Mouse (Mus musculus) hindbrain, embryonic 14.5 days (tissue): ENCODE measurements around the gene Olfr983. TPM values are rescaled to one million over a fixed set of nuclear protein-coding genes. Genes with fewer than 3 reads are reported as not detected.

Source experiments
- ATAC-seq: fragments of 200-750 bp; cut with Nextera tagmentation; 2 replicates; pipeline ENCODE4 v1.8.0; 2017; ENCODE audit warnings: moderate number of reproducible peaks, mild to moderate bottlenecking, moderate TSS enrichment, moderate library complexity; ENCODE audit not compliant: low FRiP score
- DNase-seq: peaks from one replicate; pipeline ENCODE4 v3.0.0-alpha.2; 2015; ENCODE audit warnings: low spot score
- H3K27ac ChIP-seq: fragments of 300-500 bp; sonication (generic); 2 replicates; pipeline ENCODE4 v1.5.1; 2014; ENCODE audit warnings: mild to moderate bottlenecking, moderate library complexity
- H3K27me3 ChIP-seq: fragments of 300-500 bp; sonication (generic); 2 replicates; pipeline ENCODE4 v1.6.1; 2014; ENCODE audit warnings: mild to moderate bottlenecking, low read length, mixed read lengths; ENCODE audit not compliant: control insufficient read depth, insufficient read depth
- H3K36me3 ChIP-seq: fragments of 300-500 bp; sonication (generic); replicated peaks from 2 replicates; pipeline ENCODE4 v1.6.1; 2014; ENCODE audit not compliant: control insufficient read depth, insufficient read depth
- H3K4me1 ChIP-seq: fragments of 300-500 bp; sonication (generic); replicated peaks from 2 replicates; pipeline ENCODE4 v1.6.1; 2014; ENCODE audit warnings: antibody characterized with exemption, low read length, mixed read lengths; ENCODE audit not compliant: control insufficient read depth, insufficient read depth
- H3K4me2 ChIP-seq: fragments of 300-500 bp; sonication (generic); replicated peaks from 2 replicates; pipeline ENCODE4 v1.6.1; 2014; ENCODE audit warnings: mild to moderate bottlenecking, moderate library complexity
- H3K4me3 ChIP-seq: fragments of 300-500 bp; sonication (generic); replicated peaks from 2 replicates; pipeline ENCODE4 v1.5.1; 2014; ENCODE audit warnings: mild to moderate bottlenecking, low read length
- H3K9ac ChIP-seq: fragments of 300-500 bp; sonication (generic); 2 replicates; pipeline ENCODE4 v1.6.1; 2014
- H3K9me3 ChIP-seq: fragments of 300-500 bp; sonication (generic); 2 replicates; pipeline ENCODE4 v1.6.1; 2016; ENCODE audit warnings: low read length; ENCODE audit not compliant: control insufficient read depth
- WGBS: fragments of 180-500 bp; shearing (Covaris S2); extraction: QIAGEN DNeasy Blood & Tissue Kit; methylation state at CpG from one replicate; pipeline ENCODE4 v1.1.7; 2014; 5-methylcytosine and 5-hydroxymethylcytosine counted together
- polyA plus RNA-seq: library from polyadenylated mRNA; unstranded; fragments of >200 nt; fragmentation: Nextera tagmentation; extraction: Ambion mirVana; gene quantifications from 2 replicates; pipeline ENCODE4 v1.2.1, GENCODE M21; 2014

Olfr983 gene
- polyA plus RNA-seq, 1 experiment from 2014 or later = not detected

GRCm38 (mm10) chr9:40094769-40095168, 1.4 kb upstream of the Olfr983 start:
- Histone ChIP-seq H3K27me3 (no peaks in the 10 kb centered on the region), H3K4me2 (no peak overlapping the region), H3K4me1 (no peaks in the 10 kb centered on the region), H3K9me3 (no peaks in the 10 kb centered on the region), H3K4me3 (no peak overlapping the region), H3K9ac (no peak overlapping the region), H3K36me3 (no peaks in the 10 kb centered on the region), H3K27ac (no peak overlapping the region)
- ATAC-seq (no peak), DNase-seq (no peak)
- 60% methylated on average over 3 of the region's 3 CpGs for WGBS

GRCm38 (mm10) chr9:40073529-40073928, 19.9 kb downstream of the Olfr983 start, which contains the start of gene Olfr982:
Olfr982 (plus strand) TSS chr9:40073829.
- Histone ChIP-seq H3K27me3 (no peaks in the 10 kb centered on the region), H3K36me3 (no peaks in the 10 kb centered on the region), H3K4me3 (no peak within 1 kb of the TSS), H3K4me1 (no peaks in the 10 kb centered on the region), H3K27ac (no peak within 1 kb of the TSS), H3K4me2 (no peak within 1 kb of the TSS), H3K9ac (no peak within 1 kb of the TSS), H3K9me3 (no peaks in the 10 kb centered on the region)
- DNase-seq = no peak
- 88% methylated on average over 2 of the region's 2 CpGs for WGBS
- no peak for ATAC-seq

- H3K27me3 ChIP-seq = no peaks in the 10 kb centered on the region
- 93% methylated on average over 19 of the region's 19 CpGs for WGBS
- no peak overlapping the region for H3K9ac ChIP-seq
- ATAC-seq (no peak), DNase-seq (no peak)
- no peak overlapping the region for H3K4me2 ChIP-seq
- no peak overlapping the region for H3K27ac ChIP-seq
- H3K9me3 ChIP-seq = no peaks in the 10 kb centered on the region
- no peaks in the 10 kb centered on the region for H3K36me3 ChIP-seq
- no peaks in the 10 kb centered on the region for H3K4me1 ChIP-seq
- no peak overlapping the region for H3K4me3 ChIP-seq
Measured at GRCm38 (mm10) chr9:40050138-40050537, 43.3 kb downstream of the Olfr983 start.

Other genes starting within 250 kb of the Olfr983 start
- not detected in 2 replicates for gene Olfr972, start 227.2 kb downstream of the Olfr983 start, polyA plus RNA-seq
- gene Olfr229, start 186.3 kb downstream of the Olfr983 start, polyA plus RNA-seq = not detected in 2 replicates
- gene Olfr974, start 156.1 kb downstream of the Olfr983 start, polyA plus RNA-seq = not detected in 2 replicates
- not detected in 2 replicates for gene Olfr975, start 141.5 kb downstream of the Olfr983 start, polyA plus RNA-seq
- not detected in 2 replicates for gene Olfr976, start 132.5 kb downstream of the Olfr983 start, polyA plus RNA-seq
- not detected in 2 replicates for gene Olfr978, start 101.5 kb downstream of the Olfr983 start, polyA plus RNA-seq
- gene Olfr979, start 90.1 kb downstream of the Olfr983 start, polyA plus RNA-seq = not detected in 2 replicates
- gene Olfr980, start 84.0 kb downstream of the Olfr983 start, polyA plus RNA-seq = not detected in 2 replicates
- gene Olfr981, start 72.1 kb downstream of the Olfr983 start, polyA plus RNA-seq = not detected in 2 replicates
- not detected in 2 replicates for gene Olfr982, start 19.8 kb downstream of the Olfr983 start, polyA plus RNA-seq
- not detected in 2 replicates for gene Olfr984, start 20.6 kb upstream of the Olfr983 start, polyA plus RNA-seq
- gene Olfr985, start 36.6 kb upstream of the Olfr983 start, polyA plus RNA-seq = not detected in 2 replicates
- not detected in 2 replicates for gene Tmem225, start 54.5 kb upstream of the Olfr983 start, polyA plus RNA-seq
- gene Olfr986, start 87.3 kb upstream of the Olfr983 start, polyA plus RNA-seq = not detected in 2 replicates
- gene Zfp202, start 98.7 kb upstream of the Olfr983 start, polyA plus RNA-seq = 11.1 and 12.1 TPM in 2 replicates
- gene Scn3b, start 175.6 kb upstream of the Olfr983 start, polyA plus RNA-seq = 168 and 194 TPM in 2 replicates